Mouse (Mus musculus) frontal cortex, postnatal 25 days (tissue): ENCODE data around the gene Tcaf3.

Experiments
- DNase-seq, 2 experiments: peaks; one replicate each; pipeline ENCODE4 v3.0.0; 2022; ENCODE audit warnings: low spot score in 2 of 2

Gene Tcaf3

DNA sequence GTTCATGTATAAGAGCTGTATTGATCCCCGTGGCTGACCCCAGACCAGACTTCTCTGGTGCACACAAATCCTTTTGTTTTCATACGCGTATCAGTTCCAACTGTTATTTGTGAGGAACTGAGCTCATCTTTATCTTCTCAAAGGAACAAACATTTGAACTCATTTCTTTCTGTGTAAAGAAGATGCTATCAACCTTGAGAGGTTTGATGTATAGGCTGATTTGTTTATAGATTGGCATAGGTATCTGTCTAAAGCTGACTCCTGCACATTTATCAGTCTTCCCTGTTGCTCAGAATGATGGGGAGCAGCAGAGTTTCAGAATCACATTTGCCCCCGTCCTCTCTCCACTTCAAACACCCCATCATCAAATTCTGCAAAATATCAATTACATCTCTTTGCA, at the start of gene Tcaf3:
TSS of gene Tcaf3 (minus strand) at position 101 of the 400 bp plus-strand sequence.
- no peak for DNase-seq

DNA sequence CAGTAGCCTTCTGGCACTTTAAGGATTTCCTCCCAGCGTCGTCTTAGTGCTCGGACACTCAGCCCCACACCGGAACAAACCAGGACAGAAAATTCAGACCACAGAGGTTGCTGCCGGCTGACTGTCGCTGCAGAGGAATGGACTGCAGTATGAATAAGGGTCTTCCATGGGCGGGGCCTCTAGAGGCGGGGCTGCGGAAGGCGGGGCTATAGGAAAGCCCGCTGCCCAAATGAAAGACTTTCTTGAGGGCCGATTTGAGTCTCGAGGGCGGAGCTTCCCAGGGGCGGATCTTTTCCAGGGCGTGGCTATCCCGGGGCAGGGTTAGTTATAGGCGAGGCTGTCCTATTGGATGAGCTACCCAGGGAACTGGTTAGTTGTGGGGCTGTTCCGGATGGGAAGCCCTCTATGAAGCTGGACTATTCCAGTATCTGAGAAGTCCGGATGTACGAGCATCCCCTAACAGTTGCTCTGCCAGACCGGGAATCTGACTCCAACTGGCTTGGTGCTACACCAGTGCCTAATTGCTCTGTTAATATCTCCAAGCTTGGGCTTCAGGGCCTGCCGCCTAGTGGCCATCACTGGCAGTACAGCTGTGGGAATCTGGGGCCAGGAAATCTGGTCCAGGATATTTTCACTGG, 47.5 kb upstream of the Tcaf3 start, which contains the start of gene Tcaf2:
TSS of gene Tcaf2 (minus strand) at position 343 of the 638 bp plus-strand sequence.
- DNase-seq, result peak; percentile 50 to 59

DNA sequence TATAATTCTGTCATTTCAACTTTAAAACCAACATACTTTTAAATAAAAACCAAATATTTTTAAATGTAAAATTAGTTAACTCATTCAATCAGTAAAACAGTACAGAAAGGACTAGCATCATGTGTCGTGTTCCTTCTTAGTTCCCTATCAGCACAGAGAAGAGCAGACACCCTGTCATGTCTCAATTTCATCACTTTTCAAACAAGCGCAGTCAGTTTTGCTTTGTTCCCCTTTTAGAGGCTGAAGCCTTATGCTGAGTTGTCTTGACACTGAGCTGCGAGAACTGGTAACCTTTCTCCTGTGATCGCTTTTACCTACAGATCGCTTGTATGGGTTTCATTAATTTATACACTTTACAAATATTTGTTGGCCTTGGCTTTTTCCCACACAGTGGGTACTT, 36.9 kb upstream of the Tcaf3 start:
- no peak for DNase-seq

DNA sequence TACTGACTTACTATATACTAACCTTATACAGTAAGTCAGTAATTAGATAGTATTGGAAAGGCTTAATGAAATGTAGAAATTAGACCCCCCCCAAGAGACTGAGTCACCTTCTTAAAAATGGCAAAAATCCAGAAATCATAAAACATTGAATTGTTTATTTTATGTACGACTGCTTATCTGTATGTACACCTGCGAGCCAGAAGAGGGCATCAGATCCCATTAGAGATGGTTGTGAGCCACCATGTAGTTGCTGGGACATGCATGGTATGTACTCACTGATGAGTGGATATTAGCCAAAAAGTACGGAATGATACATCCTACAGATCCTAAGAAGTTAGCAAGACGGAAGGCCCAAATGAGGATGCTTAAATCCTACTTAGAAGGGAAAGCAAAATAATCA, 33.9 kb upstream of the Tcaf3 start:
- no peak for DNase-seq

DNA sequence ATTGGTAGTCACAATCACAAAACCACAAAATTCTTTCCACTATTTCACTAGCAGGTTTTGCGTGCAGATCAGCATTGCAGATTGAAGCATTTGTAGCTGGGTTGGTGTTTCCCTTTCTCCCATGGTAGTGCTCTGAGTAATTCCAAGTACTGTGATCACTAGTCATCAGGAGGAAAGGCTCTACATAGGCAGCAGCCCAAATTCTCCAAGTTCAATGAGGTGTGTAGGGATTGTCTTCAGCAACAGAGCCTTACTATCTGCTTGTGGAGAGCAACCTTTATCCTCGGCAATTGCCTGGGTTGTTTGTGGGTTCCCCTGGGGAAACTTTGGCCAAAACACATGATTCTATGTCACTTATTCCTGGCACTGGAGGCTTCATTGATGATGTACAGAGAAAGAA, 19.4 kb upstream of the Tcaf3 start:
- no peak for DNase-seq

DNA sequence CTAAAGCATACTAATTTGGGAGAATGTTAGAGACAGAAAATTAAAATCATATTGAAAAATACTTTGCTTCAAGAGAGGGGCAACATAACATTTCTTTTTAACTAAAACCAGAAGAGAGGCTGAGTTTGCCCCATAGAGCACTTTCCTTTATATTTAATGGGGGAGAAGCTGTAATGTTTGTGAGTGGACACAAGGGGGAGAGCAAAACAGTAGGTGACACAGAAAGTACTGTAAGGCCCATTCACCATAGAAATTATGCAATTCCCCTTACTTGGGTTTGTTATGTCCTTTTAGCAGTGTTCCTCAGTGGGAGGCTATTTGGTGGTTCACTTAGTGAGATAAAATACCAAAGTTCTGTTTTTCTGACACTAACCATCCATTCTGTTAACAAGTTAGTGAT, 14.7 kb upstream of the Tcaf3 start:
- no peak for DNase-seq

DNA sequence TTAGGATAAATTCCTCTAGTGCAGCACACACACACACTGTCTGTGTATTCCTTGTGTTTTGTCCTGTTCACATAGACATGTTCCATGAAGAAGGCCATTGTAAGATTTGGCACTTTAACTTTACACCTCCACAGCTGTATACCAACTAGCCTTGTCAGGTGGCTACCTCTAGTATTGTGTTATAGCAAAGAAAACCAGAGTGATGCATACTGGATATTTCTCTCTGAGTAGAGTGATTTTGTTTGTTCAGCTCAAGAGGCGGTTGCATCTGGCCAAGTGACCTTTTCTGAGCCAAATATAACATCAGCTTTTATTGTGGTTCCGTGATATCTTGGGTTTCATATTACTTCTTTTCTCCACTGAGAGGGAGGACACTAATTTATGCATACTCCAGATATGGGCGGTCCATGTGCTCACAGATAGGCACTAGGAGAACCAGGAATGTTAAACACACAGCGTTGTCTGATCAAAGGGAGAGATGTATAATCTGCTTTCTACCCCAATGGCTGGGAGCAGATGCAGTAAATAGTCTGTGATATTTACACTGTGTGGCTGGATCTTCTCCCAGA, 13.5 kb upstream of the Tcaf3 start:
- no peak for DNase-seq

DNA sequence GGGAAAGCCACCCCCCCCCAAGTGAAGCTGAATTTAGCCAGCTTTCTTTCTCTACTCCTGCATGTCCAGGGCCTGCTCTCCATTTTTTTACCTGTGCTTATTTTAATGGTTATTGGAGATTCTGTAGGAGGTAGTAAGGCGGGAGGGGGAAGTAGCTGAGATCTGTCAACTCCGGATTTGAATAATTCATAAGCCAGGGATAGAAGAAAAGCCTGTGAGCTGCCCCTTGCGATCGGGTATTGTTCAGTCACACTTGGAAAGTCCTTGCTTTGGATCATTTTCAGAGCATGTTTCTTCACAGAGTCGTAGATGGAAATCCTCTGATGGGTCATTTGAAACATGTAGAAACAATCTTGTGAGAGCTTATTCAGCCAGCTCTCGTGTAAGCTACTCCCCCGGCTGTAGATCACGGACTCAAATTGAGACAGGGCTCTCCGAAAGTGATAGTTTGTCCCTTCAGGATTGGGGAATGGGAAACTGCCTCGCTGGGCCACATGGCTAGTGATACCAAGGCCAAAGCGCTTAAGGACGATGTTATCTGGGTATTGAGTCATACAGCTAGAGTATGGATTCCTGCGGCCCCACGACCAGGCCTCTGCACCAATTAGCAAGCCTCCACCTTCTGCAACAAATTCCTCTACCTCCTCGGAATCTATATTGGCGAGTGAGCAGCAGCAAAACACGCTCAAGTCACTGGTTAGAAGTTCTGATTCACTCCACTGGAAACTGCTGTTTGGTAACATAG, 4.2 kb downstream of the Tcaf3 start:
- DNase-seq, result no peak

DNA sequence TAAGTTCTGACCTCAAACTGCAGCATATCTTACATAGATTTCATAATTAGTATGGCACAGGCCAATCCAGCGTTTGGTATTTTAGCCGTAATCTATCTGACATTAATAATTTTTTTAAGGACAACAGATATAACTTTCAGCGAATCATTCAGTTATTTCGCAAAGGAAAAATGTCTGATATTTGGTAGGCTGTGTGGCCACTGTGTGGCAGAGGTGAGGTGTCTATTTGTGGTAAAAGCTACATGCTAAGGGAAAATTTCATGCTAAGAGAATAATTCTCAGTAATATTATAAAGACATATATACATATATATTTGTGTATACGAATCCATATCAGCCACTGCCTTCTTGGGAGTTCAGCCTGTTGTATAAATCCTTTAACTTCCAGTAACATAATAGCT, 10.9 kb downstream of the Tcaf3 start:
- no peak for DNase-seq

DNA sequence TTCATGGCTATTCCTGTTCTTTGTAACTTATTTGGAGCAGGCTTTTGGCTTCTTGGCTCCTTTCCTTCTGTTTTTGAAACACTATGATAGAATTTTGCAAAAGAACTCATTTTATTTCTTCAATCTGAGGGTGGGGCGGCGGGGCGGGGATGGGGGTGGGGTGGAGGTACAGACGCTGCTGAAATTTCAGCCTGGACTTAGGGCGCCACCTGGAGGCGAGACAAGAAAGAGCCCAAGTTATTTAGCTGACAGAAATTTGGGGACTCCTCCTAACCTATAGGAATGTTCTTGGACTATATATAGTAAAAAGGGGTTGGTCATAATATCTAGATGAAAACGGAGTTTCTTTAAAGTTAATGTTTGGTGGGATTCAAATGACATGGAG, 14.0 kb downstream of the Tcaf3 start:
- DNase-seq, result peak; percentile 51 to 67

DNA sequence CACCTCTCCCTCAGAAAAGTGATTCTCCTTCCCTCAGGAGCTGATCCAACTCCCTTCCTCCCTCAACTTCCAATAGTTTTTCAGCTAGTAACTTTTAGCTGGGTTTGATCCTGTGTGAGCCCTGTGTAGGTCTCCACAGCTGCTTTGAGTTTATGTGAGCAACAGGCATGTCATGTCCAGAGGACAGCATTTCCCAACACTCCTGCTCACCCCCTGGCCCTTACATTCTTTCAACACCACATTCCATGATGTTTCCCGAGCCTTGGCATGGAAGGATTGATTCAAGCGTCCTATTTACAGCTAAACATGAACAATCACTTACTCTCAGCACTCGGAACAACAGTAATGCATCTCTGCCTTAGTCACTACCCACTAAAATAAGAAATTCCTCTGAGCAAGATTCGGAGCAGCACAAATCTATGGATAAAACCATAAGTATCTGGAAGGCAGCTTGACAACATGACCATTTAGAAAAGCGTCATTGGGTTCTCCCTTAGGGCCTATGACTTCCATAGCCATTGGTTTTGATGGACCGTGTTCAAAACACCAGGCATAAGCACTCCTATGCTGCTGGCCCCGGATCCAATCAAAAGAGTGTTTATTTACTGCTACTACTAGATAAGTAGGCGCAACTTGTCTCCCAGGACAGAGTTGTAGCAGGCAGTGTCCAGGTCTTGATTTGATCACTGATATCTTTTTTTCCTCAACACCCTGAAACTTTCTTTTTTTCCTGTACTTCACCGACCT, 14.6 kb downstream of the Tcaf3 start:
- no peak for DNase-seq

DNA sequence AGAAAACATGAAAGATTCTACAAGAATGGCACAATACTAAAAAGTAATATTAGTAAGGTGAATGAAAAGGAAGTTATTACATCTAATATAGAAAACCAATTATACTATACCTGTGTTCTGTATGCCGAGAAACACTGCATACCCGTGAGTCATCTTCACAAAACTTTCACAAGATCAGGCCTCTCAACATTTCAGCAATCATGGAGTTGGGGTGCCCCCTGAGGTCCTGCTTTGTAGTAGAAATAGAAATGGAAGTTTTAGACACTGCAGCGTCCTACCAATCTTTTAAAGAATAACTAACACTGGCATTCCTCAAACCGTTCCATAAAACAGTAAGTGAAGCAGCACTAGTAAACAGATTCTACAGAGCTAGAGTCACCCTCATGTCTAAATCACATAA, 18.8 kb downstream of the Tcaf3 start:
- no peak for DNase-seq

DNA sequence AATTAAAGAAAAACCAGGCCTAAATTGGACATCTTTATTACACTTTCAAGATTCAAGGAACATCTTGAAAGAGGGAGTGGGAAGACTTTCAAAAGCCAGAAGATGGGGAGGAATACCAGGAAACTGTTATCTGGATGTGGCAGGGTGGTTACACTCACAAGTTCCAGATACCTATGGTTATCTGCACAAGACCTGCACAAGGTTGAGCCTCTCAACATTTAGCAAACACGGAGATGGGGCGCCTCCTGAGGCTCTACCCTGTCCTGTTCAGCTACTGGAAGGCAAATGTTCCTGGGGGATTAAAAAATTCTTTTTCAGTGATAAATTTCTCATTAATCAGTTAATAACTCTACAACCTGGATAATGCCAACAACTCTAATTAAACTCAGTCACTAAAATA, 20.1 kb downstream of the Tcaf3 start:
- DNase-seq, result no peak

DNA sequence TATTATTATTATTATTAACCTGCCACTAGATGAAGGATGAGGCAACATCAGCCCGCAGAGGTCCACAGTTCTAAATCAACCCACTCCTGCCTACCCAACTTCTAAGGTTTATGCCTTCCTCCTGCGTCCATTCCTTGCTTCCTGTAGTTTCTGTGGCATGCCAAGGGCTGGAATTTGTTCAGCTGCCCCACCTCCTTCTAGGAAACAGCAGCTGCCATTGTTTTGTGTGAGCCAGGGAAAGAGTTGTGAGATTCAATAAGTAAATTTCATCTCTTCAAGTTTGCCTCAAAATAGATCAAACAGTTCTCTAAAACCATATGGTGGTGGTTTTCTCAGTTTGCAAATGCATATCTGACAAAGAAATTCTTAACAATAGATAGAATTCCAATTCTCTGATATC, 29.3 kb downstream of the Tcaf3 start:
- no peak for DNase-seq

DNA sequence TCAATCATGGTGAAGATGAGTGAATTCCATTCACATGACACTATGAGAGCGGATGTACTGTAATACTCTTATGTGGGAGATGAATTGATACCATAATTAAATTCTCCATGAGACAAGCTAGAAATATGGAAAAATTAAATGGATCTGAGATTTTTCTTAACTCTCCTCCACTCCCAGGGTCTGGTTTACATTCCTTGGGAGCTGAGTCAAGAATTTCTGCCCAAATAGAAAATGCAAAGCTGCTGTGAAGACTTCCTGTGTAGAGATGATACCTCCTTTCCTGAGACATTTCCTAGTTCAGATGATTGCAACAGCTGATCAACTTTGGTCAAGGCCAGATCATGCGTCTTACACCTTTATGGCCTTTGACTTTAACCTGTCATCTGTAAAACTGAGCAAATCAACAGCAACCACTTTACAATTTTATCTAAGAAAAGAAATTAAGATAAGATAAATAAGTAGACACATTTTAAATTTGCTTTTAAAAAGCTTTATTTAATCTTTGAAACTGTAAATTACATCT, 31.4 kb downstream of the Tcaf3 start:
- no peak for DNase-seq

DNA sequence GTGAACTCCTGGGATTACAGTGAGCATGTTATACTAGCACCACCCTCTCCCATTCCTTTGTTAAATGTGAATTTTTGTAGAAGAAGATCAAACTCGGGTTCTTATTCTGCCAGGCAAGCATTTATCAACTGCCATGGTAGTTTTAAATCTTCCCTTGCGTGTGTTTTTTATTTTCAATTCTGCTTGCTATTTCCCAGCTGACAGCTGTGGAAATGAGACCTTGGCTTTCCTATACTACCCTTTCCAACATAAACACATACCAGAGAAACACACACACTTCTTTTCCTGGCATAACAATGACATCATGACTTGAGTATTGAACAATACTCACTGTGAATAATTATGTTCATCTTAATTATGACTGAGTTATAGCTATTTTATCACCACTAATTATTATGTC, 35.2 kb downstream of the Tcaf3 start:
- no peak for DNase-seq

DNA sequence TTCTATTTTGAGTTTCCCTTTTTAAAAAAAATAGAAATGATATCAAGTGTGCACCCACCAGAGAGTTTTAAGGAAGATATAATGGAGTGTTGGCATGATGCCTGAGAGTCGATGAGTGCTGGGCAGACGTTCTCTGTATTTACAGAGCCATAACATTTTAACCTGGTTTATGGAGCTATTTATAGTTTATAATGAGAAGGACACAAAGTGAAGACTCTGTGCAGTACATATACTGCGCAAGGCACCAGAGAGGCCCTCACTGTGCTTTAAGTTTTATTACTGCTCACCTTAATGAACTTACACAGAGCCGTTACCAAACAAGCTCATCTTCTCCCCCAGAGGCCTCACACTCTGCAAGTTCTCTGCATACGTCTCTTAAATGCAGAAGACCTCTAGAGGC, 36.6 kb downstream of the Tcaf3 start:
- DNase-seq, result no peak

DNA sequence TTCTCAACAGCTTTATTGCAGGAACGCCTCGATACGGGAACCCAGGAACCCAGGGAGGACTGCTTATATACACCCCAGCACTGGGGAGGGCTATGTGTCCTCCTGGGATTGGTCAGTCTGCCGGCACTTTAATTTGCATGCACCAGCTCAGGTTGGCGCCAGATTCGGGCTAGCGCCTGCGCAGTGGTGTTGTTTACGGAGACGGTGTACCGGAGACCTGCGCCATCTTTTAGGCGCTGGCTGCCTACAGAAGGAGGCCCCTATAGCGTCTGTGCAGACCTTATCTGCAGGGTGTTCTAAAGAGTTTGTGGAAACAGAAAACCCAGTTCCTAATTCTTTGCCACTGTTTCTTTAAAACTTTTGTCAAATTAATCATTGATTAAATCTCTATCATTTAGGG, 38.9 kb downstream of the Tcaf3 start:
- DNase-seq, result no peak

DNA sequence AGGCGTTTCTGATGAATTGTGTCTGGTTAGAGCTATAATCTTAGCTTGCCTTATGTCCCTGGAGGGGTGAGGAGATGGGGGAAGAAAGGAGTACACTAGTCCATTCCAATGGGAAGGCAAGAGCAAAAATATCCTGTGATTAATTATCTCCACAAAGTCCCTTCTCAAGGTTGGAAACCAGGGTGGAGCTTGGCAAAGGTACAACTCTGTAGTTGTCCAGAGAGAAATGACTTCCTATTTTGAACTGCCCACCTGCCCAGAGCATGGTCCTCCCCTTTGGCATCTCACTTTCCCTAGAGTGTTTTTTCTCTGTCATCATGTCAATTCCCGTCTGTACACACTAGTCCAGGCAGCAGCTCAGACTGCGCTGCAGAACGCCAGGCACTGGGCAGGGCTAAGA, 50.0 kb downstream of the Tcaf3 start, which contains the start of gene Olfr455:
TSS of gene Olfr455 (minus strand) at position 127 of the 400 bp plus-strand sequence.
- DNase-seq, result no peak

DNA sequence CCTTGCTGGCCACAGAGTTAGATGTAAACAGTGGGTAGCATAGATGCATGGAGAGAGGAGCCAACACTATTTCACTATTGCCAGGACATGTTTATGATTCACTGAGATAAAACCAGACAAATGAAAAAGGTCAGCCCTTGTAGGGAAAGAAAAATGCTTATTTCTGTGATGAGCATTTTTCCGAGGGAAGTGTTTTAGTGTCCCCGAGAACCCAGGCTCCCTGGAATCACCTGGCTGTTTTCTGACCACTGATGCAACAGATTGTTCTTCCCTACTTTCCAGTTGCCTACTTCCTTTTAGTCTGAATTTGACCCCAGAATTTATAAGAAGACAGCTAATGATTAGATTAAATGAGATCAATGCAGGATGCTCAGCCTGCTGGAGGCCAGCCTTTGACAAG, 51.3 kb downstream of the Tcaf3 start:
- no peak for DNase-seq

DNA sequence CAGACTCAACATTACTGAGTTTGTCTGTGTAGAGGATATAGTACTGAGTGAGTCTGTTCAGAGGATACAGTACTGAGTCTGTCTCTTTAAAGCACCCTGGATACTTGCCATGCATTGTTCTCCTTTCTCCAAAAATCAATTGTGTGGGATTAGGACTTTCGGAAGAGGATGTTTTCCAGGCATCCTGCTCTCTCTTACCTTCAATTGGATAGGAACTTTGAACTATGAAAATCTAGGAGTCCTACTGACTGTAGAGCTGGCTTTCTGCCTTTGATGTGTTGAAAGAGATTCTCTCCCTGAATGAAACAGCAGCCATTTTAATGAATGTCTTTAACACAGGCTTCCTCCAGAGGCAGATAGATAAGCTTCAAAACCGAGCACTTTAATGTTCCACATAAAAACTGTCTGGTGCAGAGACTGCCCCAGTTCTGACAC, 52.0 kb downstream of the Tcaf3 start:
- no peak for DNase-seq

DNA sequence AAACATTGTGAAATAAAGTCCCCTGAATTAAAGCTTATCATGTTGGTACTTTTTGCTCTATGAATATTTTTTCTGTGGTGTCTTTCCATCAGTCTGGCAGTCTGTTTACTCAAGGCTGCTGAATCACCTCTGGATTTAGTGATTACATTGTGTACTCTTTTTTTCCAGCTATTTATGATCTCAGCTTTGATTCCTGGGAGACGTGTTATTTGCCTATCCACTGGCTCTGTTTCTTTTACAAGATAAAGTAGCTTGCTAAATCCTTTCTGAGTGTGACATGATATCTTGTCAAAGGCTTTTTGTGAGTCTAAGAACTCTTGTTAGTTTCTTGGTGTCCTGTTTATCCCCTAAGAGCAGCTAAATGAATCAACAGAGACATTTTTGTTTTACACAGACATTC, 52.6 kb downstream of the Tcaf3 start:
- DNase-seq, result no peak
